ENCODE assay signal across 8 mouse cellular contexts in the genomic region with DNA sequence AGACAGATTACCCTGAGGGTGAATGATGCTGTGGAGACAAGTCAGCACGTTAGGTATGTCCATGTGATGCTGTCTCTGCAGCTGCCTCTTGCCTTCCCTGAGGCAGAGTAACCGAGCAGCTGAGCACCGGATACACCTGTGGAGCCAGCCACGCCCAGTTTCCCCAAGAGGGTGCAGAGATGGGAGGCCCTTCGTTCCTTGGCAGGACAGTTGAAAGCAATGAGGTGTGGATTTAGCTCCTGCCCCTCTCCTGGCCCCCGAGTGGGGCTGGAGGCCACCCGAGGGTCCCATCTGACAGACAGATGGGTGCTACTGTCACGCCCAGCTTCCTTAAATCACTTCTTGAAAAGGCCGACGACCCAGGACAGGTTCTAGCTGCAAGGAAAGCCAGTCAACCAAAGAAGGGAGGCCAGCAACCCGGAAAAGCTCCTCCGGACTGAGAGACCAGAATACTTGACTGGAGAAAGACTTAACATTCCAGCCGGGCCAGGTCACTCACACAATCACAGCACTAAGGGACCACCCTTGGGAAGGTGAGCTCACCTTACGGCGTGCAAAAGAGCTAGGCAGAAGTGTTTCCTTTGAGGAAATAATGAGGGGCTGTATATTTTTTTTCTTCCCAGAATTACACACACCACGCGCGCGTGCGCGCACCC. TPM values are rescaled to one million over a fixed set of nuclear protein-coding genes. Genes with fewer than 3 reads are reported as not detected.
DNase-seq lines count a peak whose midpoint lies in the region; ATAC-seq and TF ChIP-seq lines count a peak whose summit lies in the region.

No protein-coding gene starts in this region.

- H3K36me3 ChIP-seq in E14TG2a.4 (ENCODE audit: insufficient read depth, low read length), result no peaks in the 10 kb centered on the region
- H3K36me3 ChIP-seq in embryonic facial prominence, embryonic 13.5 days, result no peaks in the 10 kb centered on the region
- no peaks in the 10 kb centered on the region for H3K36me3 ChIP-seq in limb, embryonic 11.5 days (ENCODE audit: control insufficient read depth, insufficient read depth, low read length)
- H3K36me3 ChIP-seq in midbrain, embryonic 12.5 days, result no peaks in the 10 kb centered on the region

- no peak for TF ChIP-seq CTCF in E14TG2a.4 (conservative IDR thresholded peaks at IDR 0.05; ENCODE audit: low read length)

- peak overlapping the region; percentile 49; the same call in 1 of the 2 replicates for H3K9ac ChIP-seq in embryonic facial prominence, embryonic 13.5 days
- H3K9ac ChIP-seq in limb, embryonic 11.5 days (ENCODE audit: low read length), result no peak overlapping the region
- no peak overlapping the region for H3K9ac ChIP-seq in midbrain, embryonic 12.5 days (replicated peaks)

- 0 out of 2 replicates have a peak, but pooled peaks have one; percentile 26 for ATAC-seq in embryonic facial prominence, embryonic 13.5 days (ENCODE audit: insufficient number of reproducible peaks, insufficient read depth, low FRiP score, low TSS enrichment, low read depth)
- peak; percentile 67; the same call in 1 of the 2 replicates for ATAC-seq in limb, embryonic 11.5 days (ENCODE audit: insufficient number of reproducible peaks, low FRiP score, low TSS enrichment, low read depth)
- no peak for ATAC-seq in midbrain, embryonic 12.5 days (ENCODE audit: low FRiP score, low read depth)

- 9% methylated on average over 21 of the region's 21 CpGs for WGBS in embryonic facial prominence, embryonic 13.5 days
- 10% methylated on average over 21 of the region's 21 CpGs for WGBS in limb, embryonic 11.5 days
- WGBS in midbrain, embryonic 12.5 days, result 16% methylated on average over 21 of the region's 21 CpGs

- DNase-seq in heart, postnatal 4 days, result peak; percentile 34
- DNase-seq in limb, embryonic 11.5 days (ENCODE audit: low spot score), result peak; percentile 50
- DNase-seq in thymus, adult 18-20 months, result peak; percentile 91 to 97
- DNase-seq in right cerebral cortex, postnatal 10 days (ENCODE audit: low spot score in 2 of 2), result no peak
- no peak for DNase-seq in urinary bladder, postnatal 4 days (ENCODE audit: low spot score in 2 of 2)

- H3K27ac ChIP-seq in embryonic facial prominence, embryonic 13.5 days, result no peak overlapping the region
- no peak overlapping the region for H3K27ac ChIP-seq in limb, embryonic 11.5 days (replicated peaks; ENCODE audit: low read depth, low read length)
- H3K27ac ChIP-seq in midbrain, embryonic 12.5 days (replicated peaks), result no peak overlapping the region

- H3K27me3 ChIP-seq in E14TG2a.4 (ENCODE audit: insufficient read depth, low read length), result no peaks in the 10 kb centered on the region
- no peaks in the 10 kb centered on the region for H3K27me3 ChIP-seq in embryonic facial prominence, embryonic 13.5 days
- no peaks in the 10 kb centered on the region for H3K27me3 ChIP-seq in limb, embryonic 11.5 days (ENCODE audit: control insufficient read depth, insufficient read depth, low read length)
- H3K27me3 ChIP-seq in midbrain, embryonic 12.5 days, result peaks cover 11% of the 10 kb centered on the region; the same call in 1 of the 2 replicates

- peak overlapping the region; percentile 54 for H3K4me2 ChIP-seq in embryonic facial prominence, embryonic 13.5 days
- H3K4me2 ChIP-seq in limb, embryonic 11.5 days (ENCODE audit: low read depth, severe bottlenecking), result peak overlapping the region; percentile 33; the same call in 1 of the 2 replicates
- H3K4me2 ChIP-seq in midbrain, embryonic 12.5 days (replicated peaks), result peak overlapping the region; percentile 23

- peaks cover 16% of the 10 kb centered on the region for H3K9me3 ChIP-seq in E14TG2a.4 (ENCODE audit: low read length)
- H3K9me3 ChIP-seq in embryonic facial prominence, embryonic 13.5 days, result peaks cover 3% of the 10 kb centered on the region; the same call in 1 of the 2 replicates
- H3K9me3 ChIP-seq in limb, embryonic 11.5 days (ENCODE audit: control insufficient read depth, low read length), result no peaks in the 10 kb centered on the region
- no peaks in the 10 kb centered on the region for H3K9me3 ChIP-seq in midbrain, embryonic 12.5 days

- peaks cover 32% of the 10 kb centered on the region for H3K4me1 ChIP-seq in E14TG2a.4 (replicated peaks; ENCODE audit: low read depth, low read length)
- peaks cover 8% of the 10 kb centered on the region for H3K4me1 ChIP-seq in embryonic facial prominence, embryonic 13.5 days
- H3K4me1 ChIP-seq in limb, embryonic 11.5 days (ENCODE audit: control insufficient read depth, insufficient read depth, low read length), result peaks cover 6% of the 10 kb centered on the region; the same call in 1 of the 2 replicates
- peaks cover 8% of the 10 kb centered on the region; the same call in 1 of the 2 replicates for H3K4me1 ChIP-seq in midbrain, embryonic 12.5 days

- peak overlapping the region; percentile 69 for H3K4me3 ChIP-seq in E14TG2a.4 (replicated peaks; ENCODE audit: low read length)
- peak overlapping the region; percentile 12 for H3K4me3 ChIP-seq in embryonic facial prominence, embryonic 13.5 days
- no peak overlapping the region for H3K4me3 ChIP-seq in limb, embryonic 11.5 days (ENCODE audit: low read depth, low read length)
- no peak overlapping the region for H3K4me3 ChIP-seq in midbrain, embryonic 12.5 days

RNA-seq across cellular contexts. Expression of gene Lbr, which starts 10.4 kb away (rescaled TPM):
- polyA plus RNA-seq in embryonic facial prominence, embryonic 13.5 days (2015; fragmentation: Nextera tagmentation; extraction: Ambion mirVana), result 93.1 and 106 TPM in 2 replicates
- total RNA-seq in heart, postnatal 4 days (2021), result 10 to 100 TPM; 46.0 to 47.7 TPM
- polyA plus RNA-seq in limb, embryonic 11.5 days (2014; fragmentation: Nextera tagmentation; extraction: Ambion mirVana), result 163 and 171 TPM in 2 replicates
- 146 and 147 TPM in 2 replicates for polyA plus RNA-seq in midbrain, embryonic 12.5 days (2016; fragmentation: Nextera tagmentation; extraction: Ambion mirVana)

Comparison
In these comparisons a context has a peak if more than half of its experiments do, and no peak if none do; other contexts are left out.
1. H3K4me3 ChIP-seq: peak in E14TG2a.4 (single experiment) and embryonic facial prominence, embryonic 13.5 days (single experiment); none in limb, embryonic 11.5 days (single experiment) and midbrain, embryonic 12.5 days (single experiment).
2. DNase-seq: peak in heart, postnatal 4 days (single experiment), limb, embryonic 11.5 days (single experiment) and thymus, adult 18-20 months (2 of 2); none in right cerebral cortex, postnatal 10 days (0 of 2) and urinary bladder, postnatal 4 days (0 of 2).
3. Peak in every context shown above with its lines, with median percentiles within 50 percentile points of each other: H3K4me2 ChIP-seq.